In genomic region chr3:95903753-95904502, GRCm38 (mm10) we compare ENCODE assay signal across 8 mouse cellular contexts. TPM values are rescaled to one million over a fixed set of nuclear protein-coding genes. Genes with fewer than 3 reads are reported as not detected.
A peak's percentile ranks its signal among the peaks of the same experiment; 100 is the strongest.
DNase-seq lines count a peak whose midpoint lies in the region; ATAC-seq lines count a peak whose summit lies in the region.

No protein-coding gene starts in this region.

- no peaks in the 10 kb centered on the region for H3K9me3 ChIP-seq in forebrain, embryonic 11.5 days (ENCODE audit: control insufficient read depth, low read length)

- peaks cover 21% of the 10 kb centered on the region for H3K4me1 ChIP-seq in forebrain, embryonic 11.5 days (replicated peaks; ENCODE audit: control insufficient read depth, insufficient read depth, low read length)

- H3K27me3 ChIP-seq in forebrain, embryonic 11.5 days (ENCODE audit: control insufficient read depth, insufficient read depth, low read length): no peaks in the 10 kb centered on the region; the same call in 1 of the 2 replicates

- DNase-seq in embryo, embryonic 10 days (ENCODE audit: low spot score): peak; percentile 72
- peak; percentile 65 for DNase-seq in forebrain, embryonic 11.5 days (ENCODE audit: low spot score)
- peak; percentile 85 for DNase-seq in kidney, adult 11 months
- peak; percentile 32 for DNase-seq in mesoderm, embryonic 11.5 days (ENCODE audit: low read depth, low spot score)
- DNase-seq in ovary, postnatal 14 days (ENCODE audit: low spot score): no peak
- DNase-seq in left cerebral cortex, adult 11 months (ENCODE audit: low spot score): no peak
- DNase-seq in cerebellum, postnatal 4 days (ENCODE audit: low spot score in 2 of 2): no peak
- DNase-seq in left cerebral cortex, adult 18-20 months (ENCODE audit: low spot score in 2 of 2): no peak

- H3K36me3 ChIP-seq in forebrain, embryonic 11.5 days (ENCODE audit: control insufficient read depth, insufficient read depth, low read length): no peaks in the 10 kb centered on the region

- peak overlapping the region; percentile 68 for H3K9ac ChIP-seq in forebrain, embryonic 11.5 days (ENCODE audit: low read length)

- ATAC-seq in forebrain, embryonic 11.5 days (replicated peaks; ENCODE audit: low FRiP score): peak; percentile 29; the same call in 1 of the 2 replicates

- peak overlapping the region; percentile 33 for H3K4me3 ChIP-seq in forebrain, embryonic 11.5 days (ENCODE audit: low read depth, low read length)

- H3K4me2 ChIP-seq in forebrain, embryonic 11.5 days (ENCODE audit: low read depth, low read length, severe bottlenecking): peak overlapping the region; percentile 78

- H3K27ac ChIP-seq in forebrain, embryonic 11.5 days (ENCODE audit: low read depth, low read length): peak overlapping the region; percentile 59; the same call in 1 of the 2 replicates

- under 1% methylated on average over 15 of the region's 15 CpGs for WGBS in forebrain, embryonic 11.5 days

RNA-seq across cellular contexts. Expression of gene Car14, which starts 0.6 kb away (rescaled TPM):
- polyA plus RNA-seq in forebrain, embryonic 11.5 days (2014; fragmentation: Nextera tagmentation; extraction: Ambion mirVana): 49.4 and 53.6 TPM in 2 replicates
- total RNA-seq in left cerebral cortex, adult 18-20 months (2021): 1 to 10 TPM; 6.0 to 7.8 TPM

RNA-seq across cellular contexts. Expression of gene Aph1a, which starts 10.2 kb away (rescaled TPM):
- 29.7 and 33.3 TPM in 2 replicates for polyA plus RNA-seq in forebrain, embryonic 11.5 days (2014; fragmentation: Nextera tagmentation; extraction: Ambion mirVana)
- total RNA-seq in left cerebral cortex, adult 18-20 months (2021): 10 to 100 TPM; 62.7 to 64.4 TPM

RNA-seq across cellular contexts. Expression of gene BC028528, which starts 12.1 kb away (rescaled TPM):
- polyA plus RNA-seq in forebrain, embryonic 11.5 days (2014; fragmentation: Nextera tagmentation; extraction: Ambion mirVana): 7.5 and 10.3 TPM in 2 replicates
- 1 to 10 TPM; 3.6 to 6.3 TPM for total RNA-seq in left cerebral cortex, adult 18-20 months (2021)

RNA-seq across cellular contexts. Expression of gene Ciart, which starts 21.9 kb away (rescaled TPM):
- polyA plus RNA-seq in forebrain, embryonic 11.5 days (2014; fragmentation: Nextera tagmentation; extraction: Ambion mirVana): 5.8 and 7.7 TPM in 2 replicates
- 10 to 100 TPM; 10.0 to 17.0 TPM for total RNA-seq in left cerebral cortex, adult 18-20 months (2021)

RNA-seq across cellular contexts. Expression of gene Anp32e, which starts 25.1 kb away (rescaled TPM):
- polyA plus RNA-seq in forebrain, embryonic 11.5 days (2014; fragmentation: Nextera tagmentation; extraction: Ambion mirVana): 157 and 167 TPM in 2 replicates
- 100 to 1,000 TPM in 1 of 2 experiments, 10 to 100 TPM in 1; 95.1 to 109 TPM for total RNA-seq in left cerebral cortex, adult 18-20 months (2021)

Comparison
In these comparisons a context has a peak if more than half of its experiments do, and no peak if none do; other contexts are left out.
1. DNase-seq: peak in embryo, embryonic 10 days (single experiment), forebrain, embryonic 11.5 days (single experiment), kidney, adult 11 months (single experiment) and mesoderm, embryonic 11.5 days (single experiment); none in ovary, postnatal 14 days (single experiment), left cerebral cortex, adult 11 months (single experiment), cerebellum, postnatal 4 days (0 of 2) and left cerebral cortex, adult 18-20 months (0 of 2).